Mouse (Mus musculus) MEL (cell line): ENCODE measurements around the gene Adh6b. TPM values are rescaled to one million over a fixed set of nuclear protein-coding genes. Genes with fewer than 3 reads are reported as not detected.

Source experiments
- DNase-seq: peaks from one replicate; pipeline ENCODE4 v3.0.0; 2011; ENCODE audit warnings: low read depth, low spot score
- H3K27ac ChIP-seq: 2 replicates; pipeline ENCODE4 v1.5.1; 2012; ENCODE audit warnings: low read depth, mild to moderate bottlenecking, control low read depth, low read length, moderate library complexity; ENCODE audit not compliant: control insufficient read depth
- H3K27me3 ChIP-seq, 2 experiments: fragments of 150-350 bp in 1 of 2; sonication (generic) in 1 of 2; 2 replicates each; pipeline ENCODE4 v1.6.1; 2012; ENCODE audit warnings: low read length in 2 of 2, mild to moderate bottlenecking in 2 of 2, improper control_type of control experiment in 1 of 2, moderate library complexity in 1 of 2; ENCODE audit not compliant: insufficient read depth in 2 of 2, control insufficient read depth in 1 of 2
- H3K36me3 ChIP-seq, 2 experiments: 2 replicates each; pipeline ENCODE4 v1.6.1; 2012 to 2014; ENCODE audit warnings: low read length in 2 of 2, improper control_type of control experiment in 1 of 2, inconsistent platforms in 1 of 2, mild to moderate bottlenecking in 1 of 2; ENCODE audit not compliant: insufficient read depth in 2 of 2, control insufficient read depth in 1 of 2
- H3K4me1 ChIP-seq, 2 experiments: fragments of 150-350 bp in 1 of 2; sonication (generic) in 1 of 2; 2 replicates each; pipeline ENCODE4 v1.6.1; 2012; ENCODE audit warnings: low read length in 2 of 2, improper control_type of control experiment in 1 of 2, mild to moderate bottlenecking in 1 of 2; ENCODE audit not compliant: insufficient read depth in 2 of 2, control insufficient read depth in 1 of 2
- H3K4me3 ChIP-seq, 2 experiments: fragments of 150-350 bp in 1 of 2; sonication (generic) in 1 of 2; 2 replicates each; pipeline ENCODE4 v1.5.1; 2012; ENCODE audit warnings: low read depth in 2 of 2, low read length in 2 of 2, mild to moderate bottlenecking in 2 of 2, moderate library complexity in 2 of 2, control low read depth in 1 of 2, improper control_type of control experiment in 1 of 2; ENCODE audit not compliant: control insufficient read depth in 1 of 2, insufficient read depth in 1 of 2
- H3K79me2 ChIP-seq: 2 replicates; pipeline ENCODE4 v1.6.1; 2012; ENCODE audit warnings: mild to moderate bottlenecking, low read length, moderate library complexity; ENCODE audit not compliant: control insufficient read depth, poor library complexity, insufficient read depth
- H3K9ac ChIP-seq: 2 replicates; pipeline ENCODE4 v1.6.1; 2012; ENCODE audit warnings: low read depth, mild to moderate bottlenecking, control low read depth, low read length, moderate library complexity; ENCODE audit not compliant: control insufficient read depth, poor library complexity, severe bottlenecking
- H3K9me3 ChIP-seq: fragments of 150-350 bp; sonication (generic); replicated peaks from 2 replicates; pipeline ENCODE4 v1.6.1; 2012; ENCODE audit warnings: mild to moderate bottlenecking, low read length, improper control_type of control experiment, moderate library complexity; ENCODE audit not compliant: insufficient read depth
- BHLHE40 ChIP-seq: IDR thresholded peaks from 2 replicates; pipeline ENCODE4 v1.6.1; 2012; ENCODE audit warnings: low read depth, mild to moderate bottlenecking, inconsistent platforms, low read length, improper control_type of control experiment, borderline replicate concordance
- CHD1 ChIP-seq: IDR thresholded peaks from 2 replicates; pipeline ENCODE4 v1.6.1; 2012; ENCODE audit warnings: low read depth, mild to moderate bottlenecking, inconsistent platforms, low read length, improper control_type of control experiment
- CHD2 ChIP-seq: IDR thresholded peaks from 2 replicates; pipeline ENCODE4 v1.6.1; 2011; ENCODE audit warnings: low read length, improper control_type of control experiment
- CTCF ChIP-seq, 3 experiments: IDR thresholded peaks in 2 of 3; conservative IDR thresholded peaks in 1 of 3; 2 replicates each; pipeline ENCODE4 v1.5.1; 2011 to 2012; ENCODE audit warnings: low read length in 3 of 3, low read depth in 2 of 3, mild to moderate bottlenecking in 2 of 3, improper control_type of control experiment in 1 of 3, inconsistent platforms in 1 of 3, mixed read lengths in 1 of 3, moderate library complexity in 1 of 3; ENCODE audit not compliant: control insufficient read depth in 1 of 3, insufficient read depth in 1 of 3, poor library complexity in 1 of 3, severe bottlenecking in 1 of 3
- ELF1 ChIP-seq: IDR thresholded peaks from 2 replicates; pipeline ENCODE4 v1.6.1; 2014; ENCODE audit warnings: low read depth, mild to moderate bottlenecking, inconsistent platforms, low read length, improper control_type of control experiment, moderate library complexity
- ETS1 ChIP-seq: IDR thresholded peaks from 2 replicates; pipeline ENCODE4 v1.6.1; 2012; ENCODE audit warnings: low read depth, mild to moderate bottlenecking, inconsistent platforms, low read length, improper control_type of control experiment, moderate library complexity
- GABPA ChIP-seq: IDR thresholded peaks from 2 replicates; pipeline ENCODE4 v1.6.1; 2012; ENCODE audit warnings: low read depth, mild to moderate bottlenecking, inconsistent platforms, low read length, improper control_type of control experiment, moderate library complexity
- JUND ChIP-seq: IDR thresholded peaks from 2 replicates; pipeline ENCODE4 v1.6.1; 2011; ENCODE audit warnings: low read depth, mild to moderate bottlenecking, improper control_type of control experiment, low read length
- KAT2A ChIP-seq: conservative IDR thresholded peaks from 2 replicates; pipeline ENCODE4 v1.6.1; 2012; ENCODE audit warnings: low read depth, low read length, improper control_type of control experiment, inconsistent platforms
- MAX ChIP-seq: IDR thresholded peaks from 2 replicates; pipeline ENCODE4 v1.6.1; 2011; ENCODE audit warnings: low read length, improper control_type of control experiment
- MEF2A ChIP-seq: IDR thresholded peaks from 2 replicates; pipeline ENCODE4 v1.6.1; 2014; ENCODE audit warnings: low read depth, mild to moderate bottlenecking, inconsistent platforms, low read length, improper control_type of control experiment; ENCODE audit not compliant: poor library complexity, insufficient replicate concordance, severe bottlenecking; ENCODE audit errors: extremely low read depth
- MXI1 ChIP-seq: IDR thresholded peaks from 2 replicates; pipeline ENCODE4 v1.6.1; 2011; ENCODE audit warnings: mild to moderate bottlenecking, low read depth, low read length, improper control_type of control experiment
- MYB ChIP-seq: IDR thresholded peaks from 2 replicates; pipeline ENCODE4 v1.6.1; 2011; ENCODE audit warnings: mild to moderate bottlenecking, low read depth, low read length, improper control_type of control experiment
- MYC ChIP-seq: IDR thresholded peaks from 2 replicates; pipeline ENCODE4 v1.6.1; 2011; ENCODE audit warnings: low read depth, mild to moderate bottlenecking, low read length, improper control_type of control experiment, moderate library complexity
- POLR2A ChIP-seq, 2 experiments: IDR thresholded peaks; 2 replicates each; pipeline ENCODE4 v1.6.1; 2011 to 2012; ENCODE audit warnings: low read length in 2 of 2, mild to moderate bottlenecking in 2 of 2, control low read depth in 1 of 2, improper control_type of control experiment in 1 of 2, low read depth in 1 of 2, moderate library complexity in 1 of 2; ENCODE audit not compliant: control insufficient read depth in 1 of 2, insufficient read depth in 1 of 2, poor library complexity in 1 of 2
- RCOR1 ChIP-seq: IDR thresholded peaks from 2 replicates; pipeline ENCODE4 v1.6.1; 2012; ENCODE audit warnings: low read depth, mild to moderate bottlenecking, inconsistent platforms, low read length, improper control_type of control experiment
- SMC3 ChIP-seq: IDR thresholded peaks from 2 replicates; pipeline ENCODE4 v1.6.1; 2011; ENCODE audit warnings: low read depth, low read length, improper control_type of control experiment
- TAL1 ChIP-seq: IDR thresholded peaks from 2 replicates; pipeline ENCODE4 v1.6.1; 2012; ENCODE audit warnings: mild to moderate bottlenecking, inconsistent platforms, low read length, moderate library complexity, mixed read lengths
- TBP ChIP-seq: IDR thresholded peaks from 2 replicates; pipeline ENCODE4 v1.8.0; 2011; ENCODE audit warnings: low read depth, low read length, improper control_type of control experiment
- UBTF ChIP-seq: IDR thresholded peaks from 2 replicates; pipeline ENCODE4 v1.6.1; 2012; ENCODE audit warnings: low read depth, mild to moderate bottlenecking, inconsistent platforms, low read length, improper control_type of control experiment, moderate library complexity, borderline replicate concordance; ENCODE audit not compliant: insufficient read depth
- USF1 ChIP-seq: IDR thresholded peaks from 2 replicates; pipeline ENCODE4 v1.6.1; 2014; ENCODE audit warnings: low read depth, mild to moderate bottlenecking, inconsistent platforms, low read length, improper control_type of control experiment, moderate library complexity
- polyA plus RNA-seq, 2 experiments: library from polyadenylated mRNA; stranded (reverse) in 1 of 2; unstranded in 1 of 2; fragments of >175 nt in 1 of 2; fragments of >200 nt in 1 of 2; gene quantifications; 2 replicates each; pipeline versions ENCODE4 v1.2.1 to v1.2.4; 2012; ENCODE audit warnings: low replicate concordance in 2 of 2, low read depth in 1 of 2; ENCODE audit not compliant: insufficient read length in 2 of 2, insufficient read depth in 1 of 2, missing spikeins in 1 of 2
- total RNA-seq: library from RNA; depleted of rRNA; stranded (reverse); fragments of 300-350 nt; gene quantifications from 2 replicates; pipeline ENCODE4 v1.2.3, GENCODE M21; 2012

Gene Adh6b
- total and polyA plus RNA-seq, 3 experiments: not detected

DNA sequence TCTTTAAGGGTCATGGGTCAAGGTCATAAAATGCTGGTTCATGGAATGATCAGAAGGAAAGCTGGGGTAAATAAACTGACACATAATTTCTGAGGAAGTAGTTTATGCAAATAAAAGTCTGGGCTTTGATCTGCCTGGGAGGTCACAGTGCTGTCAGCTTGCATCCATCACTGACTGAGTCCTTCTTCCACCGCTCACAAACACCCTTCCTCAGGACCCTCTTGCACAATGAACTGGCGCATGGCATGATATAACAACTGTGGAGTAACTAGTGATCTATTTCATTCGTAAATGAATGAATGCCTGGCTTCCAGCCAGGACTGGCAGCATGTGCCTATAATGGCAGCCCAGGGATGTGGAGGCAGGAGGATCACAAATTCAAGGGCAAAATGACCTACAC is 39.6 kb downstream of the Adh6b start:
- H3K79me2 ChIP-seq: no peaks in the 10 kb centered on the region
- H3K4me3 ChIP-seq: no peak overlapping the region
- H3K4me1 ChIP-seq: no peaks in the 10 kb centered on the region
- no peaks in the 10 kb centered on the region for H3K9me3 ChIP-seq
- no peak overlapping the region for H3K9ac ChIP-seq
- H3K36me3 ChIP-seq: no peaks in the 10 kb centered on the region
- TF ChIP-seq KAT2A (no peak), GABPA (no peak), BHLHE40 (no peak), JUND (no peak), TBP (no peak), CHD2 (no peak), CTCF (IDR thresholded peaks at IDR 0.05 in 2 of 3, conservative IDR thresholded peaks at IDR 0.05 in 1 of 3; ENCODE audit: control insufficient read depth in 1 of 3, insufficient read depth in 1 of 3, low read depth in 2 of 3, low read length in 3 of 3, poor library complexity in 1 of 3, severe bottlenecking in 1 of 3) (no peak), TAL1 (no peak), USF1 (no peak), MEF2A (no peak), ELF1 (no peak), POLR2A (IDR thresholded peaks at IDR 0.05; ENCODE audit: control insufficient read depth in 1 of 2, insufficient read depth in 1 of 2, low read depth in 1 of 2, low read length in 2 of 2, poor library complexity in 1 of 2) (no peak), MAX (no peak)
- TF ChIP-seq, all 39 proteins: peak for 0
- no peak overlapping the region for H3K27ac ChIP-seq
- H3K27me3 ChIP-seq: peaks cover 4 to 8% of the 10 kb centered on the region in 2 experiments
- no peak for DNase-seq

DNA sequence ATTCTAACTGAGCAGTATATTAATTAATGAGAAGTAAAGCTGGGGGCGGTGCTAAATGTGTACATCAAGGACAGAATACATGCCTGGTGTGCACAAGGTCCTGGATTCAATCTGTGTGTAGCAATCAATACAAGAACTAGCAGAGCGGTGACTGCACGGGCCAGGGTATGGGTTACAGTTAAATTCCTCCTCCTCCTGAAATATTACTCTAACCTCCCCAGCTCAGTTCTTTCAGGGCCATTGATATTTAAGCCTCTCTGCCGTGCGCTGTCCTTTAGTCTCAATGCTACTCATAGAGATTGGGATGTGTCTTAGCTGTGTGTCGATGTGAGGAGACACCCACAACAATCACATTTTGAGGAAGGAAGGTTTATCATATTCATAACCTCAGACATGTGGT is 45.6 kb downstream of the Adh6b start:
- H3K9me3 ChIP-seq: no peaks in the 10 kb centered on the region
- no peaks in the 10 kb centered on the region for H3K79me2 ChIP-seq
- DNase-seq: no peak

More for the DNA sequence above, 45.6 kb downstream of the Adh6b start:
- H3K36me3 ChIP-seq: no peaks in the 10 kb centered on the region
- H3K27me3 ChIP-seq: no peaks in the 10 kb centered on the region
- H3K27ac ChIP-seq: no peak overlapping the region
- H3K4me1 ChIP-seq: no peaks in the 10 kb centered on the region
- TF ChIP-seq TBP (no peak), BHLHE40 (no peak), MYC (no peak), SMC3 (no peak), RCOR1 (no peak), MAX (no peak), ETS1 (no peak), CTCF (IDR thresholded peaks at IDR 0.05 in 2 of 3, conservative IDR thresholded peaks at IDR 0.05 in 1 of 3; ENCODE audit: control insufficient read depth in 1 of 3, insufficient read depth in 1 of 3, low read depth in 2 of 3, low read length in 3 of 3, poor library complexity in 1 of 3, severe bottlenecking in 1 of 3) (no peak), CHD1 (no peak), USF1 (no peak), UBTF (no peak), MXI1 (no peak), TAL1 (no peak), MYB (no peak), POLR2A (IDR thresholded peaks at IDR 0.05; ENCODE audit: control insufficient read depth in 1 of 2, insufficient read depth in 1 of 2, low read depth in 1 of 2, low read length in 2 of 2, poor library complexity in 1 of 2) (no peak)
- no peak overlapping the region for H3K9ac ChIP-seq
- no peak overlapping the region for H3K4me3 ChIP-seq
